Mouse (Mus musculus) ES-E14 (cell line): ENCODE measurements around the gene Vamp8.

Source experiments
- CHD2 ChIP-seq: IDR thresholded peaks from 2 replicates; pipeline ENCODE4 v1.6.1; 2014; ENCODE audit warnings: mild to moderate bottlenecking, low read depth, low read length, inconsistent platforms
- HCFC1 ChIP-seq: IDR thresholded peaks from 2 replicates; pipeline ENCODE4 v1.6.1; 2012; ENCODE audit warnings: low read length, inconsistent platforms, borderline replicate concordance; ENCODE audit not compliant: insufficient read depth
- MAFK ChIP-seq: IDR thresholded peaks from 2 replicates; pipeline ENCODE4 v1.6.1; 2014; ENCODE audit warnings: mild to moderate bottlenecking, low read depth, low read length, inconsistent platforms; ENCODE audit not compliant: insufficient read depth
- ZC3H11A ChIP-seq: IDR thresholded peaks from 2 replicates; pipeline ENCODE4 v1.6.1; 2012; ENCODE audit warnings: low read depth, mild to moderate bottlenecking, inconsistent platforms, low read length, borderline replicate concordance

- TF ChIP-seq ZC3H11A (no peak), HCFC1 (no peak), MAFK (no peak), CHD2 (no peak)
These were observed 25.7 kb upstream of the Vamp8 start for GRCm38 (mm10) chr6:72415964-72416772.
